Mouse (Mus musculus) liver, embryonic 12.5 days (tissue): ENCODE measurements at regions not wholly inside any gene's neighbourhood (a gene's known extent, or its start where the extent isn't known, plus 50 kb on each side); places are given as distances from the start of the nearest gene placed in this dataset.

Source experiments
- ATAC-seq: fragments of 200-750 bp; cut with Nextera tagmentation; 2 replicates; pipeline ENCODE4 v1.8.0; 2017; ENCODE audit warnings: moderate number of reproducible peaks, mild to moderate bottlenecking, moderate library complexity
- H3K27ac ChIP-seq: fragments of 300-500 bp; sonication (generic); 2 replicates; pipeline ENCODE4 v1.5.1; 2016; ENCODE audit warnings: mild to moderate bottlenecking
- H3K27me3 ChIP-seq: fragments of 300-500 bp; sonication (generic); replicated peaks from 2 replicates; pipeline ENCODE4 v1.6.1; 2016; ENCODE audit warnings: mild to moderate bottlenecking, moderate library complexity
- H3K36me3 ChIP-seq: fragments of 300-500 bp; sonication (generic); 2 replicates; pipeline ENCODE4 v1.6.1; 2016; ENCODE audit warnings: mild to moderate bottlenecking, moderate library complexity
- H3K4me1 ChIP-seq: fragments of 300-500 bp; sonication (generic); 2 replicates; pipeline ENCODE4 v1.6.1; 2016
- H3K4me2 ChIP-seq: fragments of 300-500 bp; sonication (generic); 2 replicates; pipeline ENCODE4 v1.6.1; 2016; ENCODE audit warnings: mild to moderate bottlenecking, moderate library complexity
- H3K4me3 ChIP-seq: fragments of 300-500 bp; sonication (generic); 2 replicates; pipeline ENCODE4 v1.5.1; 2016; ENCODE audit warnings: mild to moderate bottlenecking, moderate library complexity
- H3K9ac ChIP-seq: fragments of 300-500 bp; sonication (generic); 2 replicates; pipeline ENCODE4 v1.6.1; 2016; ENCODE audit warnings: mild to moderate bottlenecking, moderate library complexity
- H3K9me3 ChIP-seq: fragments of 300-500 bp; sonication (generic); replicated peaks from 2 replicates; pipeline ENCODE4 v1.6.1; 2016; ENCODE audit warnings: mild to moderate bottlenecking, moderate library complexity
- WGBS: fragments of 180-500 bp; shearing (Covaris S2); methylation state at CpG from one replicate; pipeline ENCODE4 v1.1.7; 2016; ENCODE audit not compliant: insufficient replicate concordance; 5-methylcytosine and 5-hydroxymethylcytosine counted together

DNA sequence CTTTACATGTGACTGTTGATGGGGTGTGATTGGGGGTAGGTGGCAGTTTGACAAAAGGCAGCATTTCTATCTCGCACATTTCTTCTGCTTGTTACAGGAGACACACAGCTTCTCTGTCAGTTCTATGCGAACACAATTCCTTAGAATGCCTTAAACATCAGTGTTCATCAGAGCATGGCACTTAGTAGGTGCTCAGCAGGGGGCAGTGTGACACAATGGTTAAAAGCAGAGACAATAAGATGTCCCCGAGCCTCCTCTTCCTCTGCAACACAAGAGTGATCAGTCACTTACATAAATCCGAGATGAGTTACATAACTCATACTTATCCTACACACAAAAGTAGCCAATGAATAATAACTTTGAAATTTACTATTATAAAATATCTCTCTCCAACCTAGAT, 688.1 kb downstream of the Gm826 start:
- no peak for ATAC-seq
- Histone ChIP-seq H3K4me2 (no peak overlapping the region), H3K4me3 (no peak overlapping the region), H3K4me1 (no peaks in the 10 kb centered on the region), H3K9ac (no peak overlapping the region), H3K27me3 (no peaks in the 10 kb centered on the region), H3K36me3 (no peaks in the 10 kb centered on the region), H3K9me3 (no peaks in the 10 kb centered on the region), H3K27ac (no peak overlapping the region)
- WGBS = 55% methylated on average over 4 of the region's 4 CpGs

DNA sequence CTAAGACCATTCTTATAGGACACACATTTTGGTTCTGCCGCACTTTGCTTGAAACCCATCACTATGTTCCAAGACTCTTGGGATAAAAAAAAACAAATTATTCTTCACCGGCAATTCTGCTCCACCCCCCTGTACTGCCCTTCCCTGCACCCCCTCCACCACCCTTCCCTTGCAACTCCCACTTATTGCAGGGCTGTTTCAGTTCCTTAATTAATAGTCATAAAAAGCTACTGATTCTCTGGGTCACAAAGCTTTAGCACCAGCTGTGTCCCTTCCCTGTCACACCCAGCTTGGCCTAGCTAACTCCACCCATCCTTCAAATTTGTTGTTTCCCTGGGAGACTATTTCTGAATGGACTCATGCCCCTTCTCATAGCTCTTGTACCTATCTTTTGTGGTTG, 687.4 kb downstream of the Gm826 start:
- H3K27me3 ChIP-seq = no peaks in the 10 kb centered on the region
- H3K9ac ChIP-seq = no peak overlapping the region
- H3K27ac ChIP-seq = no peak overlapping the region
- H3K9me3 ChIP-seq = no peaks in the 10 kb centered on the region
- no peak overlapping the region for H3K4me2 ChIP-seq
- no peaks in the 10 kb centered on the region for H3K36me3 ChIP-seq
- WGBS = 82% methylated on average over 2 of the region's 2 CpGs
- H3K4me1 ChIP-seq = no peaks in the 10 kb centered on the region
- H3K4me3 ChIP-seq = no peak overlapping the region
- ATAC-seq = no peak

DNA sequence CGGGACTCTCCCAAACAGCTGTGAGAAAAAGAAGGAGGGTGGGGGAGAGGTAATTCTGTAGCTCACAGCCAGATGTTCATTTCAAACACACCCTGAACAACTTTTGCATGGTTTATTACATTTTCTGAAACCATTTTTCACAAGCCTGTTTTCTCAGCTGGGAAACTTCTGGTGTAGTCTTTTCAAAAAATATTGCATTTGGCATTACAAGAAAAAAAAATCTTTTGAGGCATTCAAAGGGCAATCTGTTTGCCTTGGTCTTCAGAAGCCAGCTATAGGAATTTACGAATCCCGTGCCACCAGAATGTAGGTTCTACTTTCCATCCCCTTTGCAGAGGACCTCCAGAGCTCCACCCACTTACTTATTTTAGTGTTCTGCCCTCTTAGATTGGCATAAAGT, 681.7 kb downstream of the Gm826 start:
- no peaks in the 10 kb centered on the region for H3K9me3 ChIP-seq

DNA sequence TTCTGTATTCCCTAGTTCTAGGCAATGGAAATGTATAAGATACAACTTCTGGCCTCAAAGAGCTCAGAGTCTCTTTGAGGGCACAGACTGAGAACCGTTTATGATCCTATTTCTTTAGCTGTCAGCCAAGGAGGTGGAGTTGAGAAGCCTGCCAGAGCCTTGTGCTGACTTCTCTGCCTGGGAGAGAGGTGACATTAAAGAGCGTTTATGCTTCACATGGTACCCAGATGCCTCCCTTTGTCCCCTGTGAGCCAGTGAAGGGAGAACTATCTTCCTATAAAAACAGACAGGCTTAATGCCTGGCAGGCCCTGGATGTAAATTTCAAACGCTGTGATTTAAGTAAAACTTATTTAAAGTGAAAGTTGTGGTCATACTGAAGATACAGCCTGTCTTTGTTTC, 657.1 kb downstream of the Gm826 start:
- no peak for ATAC-seq
- Histone ChIP-seq H3K36me3 (no peaks in the 10 kb centered on the region), H3K27me3 (no peaks in the 10 kb centered on the region), H3K4me2 (no peak overlapping the region), H3K27ac (no peak overlapping the region), H3K4me1 (no peaks in the 10 kb centered on the region), H3K9ac (no peak overlapping the region), H3K9me3 (no peaks in the 10 kb centered on the region), H3K4me3 (no peak overlapping the region)
- WGBS = 30% methylated on average over 3 of the region's 3 CpGs

More for the DNA sequence above, 681.7 kb downstream of the Gm826 start:
- Histone ChIP-seq H3K36me3 (no peaks in the 10 kb centered on the region), H3K4me3 (no peak overlapping the region), H3K9ac (no peak overlapping the region), H3K27me3 (no peaks in the 10 kb centered on the region), H3K4me2 (no peak overlapping the region), H3K4me1 (no peaks in the 10 kb centered on the region), H3K27ac (no peak overlapping the region)
- ATAC-seq = no peak
- 75% methylated on average over 3 of the region's 3 CpGs for WGBS

DNA sequence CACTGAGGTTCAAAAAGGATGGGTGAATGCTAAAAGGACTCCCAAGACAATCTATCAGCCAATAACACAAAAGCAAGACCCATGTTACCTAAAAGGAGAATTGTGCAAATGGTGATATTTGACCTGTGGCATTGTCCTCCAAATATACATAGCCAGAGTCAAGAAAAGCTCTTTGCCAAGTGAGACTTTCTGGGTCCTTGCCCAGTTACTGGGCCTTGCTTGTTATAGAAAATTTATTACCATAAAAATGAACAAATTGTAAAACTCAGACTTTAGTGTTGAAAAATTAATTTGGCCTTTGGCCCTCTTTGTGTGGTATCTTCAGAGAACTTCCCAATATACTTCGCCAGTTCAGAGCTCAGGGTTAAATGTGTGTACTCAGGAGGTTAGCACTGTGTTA, 653.3 kb downstream of the Gm826 start:
- WGBS = 62% methylated on average over 1 of the region's 1 CpGs

DNA sequence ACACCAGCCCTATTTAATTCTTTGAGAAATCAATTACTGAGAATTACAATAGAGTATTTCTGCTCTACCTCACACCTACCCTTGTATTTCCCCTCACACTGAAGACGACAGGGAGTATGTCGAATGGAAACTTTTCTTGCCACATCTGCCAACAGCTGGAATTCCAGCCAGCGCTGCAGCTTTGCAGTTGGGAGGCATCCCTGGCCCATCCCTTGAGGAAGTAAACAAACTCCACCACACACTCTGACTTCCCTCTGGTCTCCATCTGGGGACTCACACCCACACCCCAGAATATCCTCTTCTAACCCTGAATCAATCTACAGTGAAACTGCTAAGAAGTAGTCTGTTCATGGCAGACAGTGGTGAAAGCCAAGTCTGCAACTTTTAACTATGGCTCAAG, 630.9 kb downstream of the Gm826 start:
- Histone ChIP-seq H3K9me3 (no peaks in the 10 kb centered on the region), H3K9ac (no peak overlapping the region), H3K4me2 (no peak overlapping the region), H3K4me1 (no peaks in the 10 kb centered on the region), H3K4me3 (no peak overlapping the region), H3K27me3 (no peaks in the 10 kb centered on the region), H3K36me3 (no peaks in the 10 kb centered on the region), H3K27ac (no peak overlapping the region)
- no peak for ATAC-seq
- 51% methylated on average over 3 of the region's 3 CpGs for WGBS

More for the DNA sequence above, 653.3 kb downstream of the Gm826 start:
- Histone ChIP-seq H3K4me1 (no peaks in the 10 kb centered on the region), H3K4me2 (no peak overlapping the region), H3K27ac (no peak overlapping the region), H3K4me3 (no peak overlapping the region), H3K27me3 (no peaks in the 10 kb centered on the region), H3K36me3 (no peaks in the 10 kb centered on the region), H3K9me3 (no peaks in the 10 kb centered on the region), H3K9ac (no peak overlapping the region)
- ATAC-seq = no peak

DNA sequence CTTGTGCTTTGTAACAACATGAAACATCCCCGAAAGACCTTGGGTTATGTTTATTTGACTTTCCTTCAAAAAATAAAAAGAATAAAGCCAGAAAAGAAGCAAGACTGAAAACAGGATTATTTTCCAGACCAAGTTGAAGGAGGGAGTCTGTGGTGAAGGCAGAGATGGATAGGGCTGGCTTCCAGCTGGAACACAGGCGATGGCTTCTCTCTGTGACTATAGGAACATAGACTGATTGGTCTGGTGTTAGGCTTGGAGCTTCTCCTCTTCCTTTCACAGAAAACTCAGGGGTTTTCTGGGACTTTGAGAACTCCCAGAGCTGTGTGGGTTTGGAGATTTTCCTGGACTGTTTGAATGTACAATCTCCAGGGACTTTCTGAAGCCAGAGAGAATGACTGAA, 625.8 kb downstream of the Gm826 start:
- no peaks in the 10 kb centered on the region for H3K4me1 ChIP-seq
- H3K36me3 ChIP-seq = no peaks in the 10 kb centered on the region
- H3K4me2 ChIP-seq = no peak overlapping the region
- H3K9me3 ChIP-seq = no peaks in the 10 kb centered on the region
- no peak for ATAC-seq
- no peak overlapping the region for H3K4me3 ChIP-seq
- no peak overlapping the region for H3K27ac ChIP-seq
- H3K27me3 ChIP-seq = no peaks in the 10 kb centered on the region
- no peak overlapping the region for H3K9ac ChIP-seq
- WGBS = 76% methylated on average over 2 of the region's 2 CpGs

DNA sequence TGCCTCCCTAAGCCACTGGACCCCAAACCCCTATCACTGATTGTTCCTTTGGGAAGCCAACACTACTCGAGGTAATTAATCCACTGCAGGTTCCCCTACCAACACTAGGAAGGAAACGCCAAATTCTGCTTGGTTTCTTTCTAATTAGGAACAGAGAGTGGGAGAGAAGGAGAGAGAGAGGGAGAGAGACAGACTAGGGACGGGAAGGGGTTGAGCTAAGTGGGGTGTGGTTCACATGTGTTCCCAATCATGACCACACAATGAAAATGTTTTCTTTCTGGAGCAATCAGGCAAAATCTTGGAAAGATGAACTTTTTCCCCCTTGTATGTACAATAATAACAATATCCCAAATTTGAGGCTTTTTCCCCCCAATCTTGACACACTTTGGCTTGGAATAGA, 619.3 kb downstream of the Gm826 start:
- 40% methylated on average over 3 of the region's 3 CpGs for WGBS
- no peaks in the 10 kb centered on the region for H3K9me3 ChIP-seq
- H3K4me1 ChIP-seq = no peaks in the 10 kb centered on the region
- H3K9ac ChIP-seq = no peak overlapping the region
- no peaks in the 10 kb centered on the region for H3K27me3 ChIP-seq
- ATAC-seq = no peak
- no peaks in the 10 kb centered on the region for H3K36me3 ChIP-seq
- H3K4me2 ChIP-seq = no peak overlapping the region
- no peak overlapping the region for H3K4me3 ChIP-seq
- no peak overlapping the region for H3K27ac ChIP-seq

DNA sequence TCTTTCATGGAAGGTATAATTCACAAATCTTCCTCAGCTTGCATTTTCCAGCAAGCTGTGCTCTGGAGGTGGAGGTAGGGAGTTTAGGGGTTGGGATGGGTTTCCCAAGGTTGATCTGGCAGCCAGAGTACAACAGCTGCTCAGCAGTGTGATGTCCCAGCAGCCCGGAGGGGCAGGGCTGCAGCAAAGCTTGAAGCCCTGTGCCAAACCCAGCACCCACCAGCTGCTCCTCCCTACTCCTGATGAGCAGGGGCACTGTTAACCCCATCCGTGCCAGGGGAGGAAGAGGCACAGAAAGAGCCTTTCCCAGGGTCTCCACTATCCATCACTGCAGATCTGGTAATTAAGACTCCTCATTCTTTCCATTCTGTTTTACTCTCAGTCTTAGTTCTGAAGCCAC, 615.2 kb downstream of the Gm826 start:
- H3K27me3 ChIP-seq = no peaks in the 10 kb centered on the region
- H3K27ac ChIP-seq = no peak overlapping the region
- H3K4me3 ChIP-seq = no peak overlapping the region
- no peak overlapping the region for H3K4me2 ChIP-seq
- no peaks in the 10 kb centered on the region for H3K36me3 ChIP-seq
- WGBS = 43% methylated on average over 2 of the region's 2 CpGs
- H3K9me3 ChIP-seq = no peaks in the 10 kb centered on the region
- ATAC-seq = no peak
- H3K9ac ChIP-seq = no peak overlapping the region
- no peaks in the 10 kb centered on the region for H3K4me1 ChIP-seq

DNA sequence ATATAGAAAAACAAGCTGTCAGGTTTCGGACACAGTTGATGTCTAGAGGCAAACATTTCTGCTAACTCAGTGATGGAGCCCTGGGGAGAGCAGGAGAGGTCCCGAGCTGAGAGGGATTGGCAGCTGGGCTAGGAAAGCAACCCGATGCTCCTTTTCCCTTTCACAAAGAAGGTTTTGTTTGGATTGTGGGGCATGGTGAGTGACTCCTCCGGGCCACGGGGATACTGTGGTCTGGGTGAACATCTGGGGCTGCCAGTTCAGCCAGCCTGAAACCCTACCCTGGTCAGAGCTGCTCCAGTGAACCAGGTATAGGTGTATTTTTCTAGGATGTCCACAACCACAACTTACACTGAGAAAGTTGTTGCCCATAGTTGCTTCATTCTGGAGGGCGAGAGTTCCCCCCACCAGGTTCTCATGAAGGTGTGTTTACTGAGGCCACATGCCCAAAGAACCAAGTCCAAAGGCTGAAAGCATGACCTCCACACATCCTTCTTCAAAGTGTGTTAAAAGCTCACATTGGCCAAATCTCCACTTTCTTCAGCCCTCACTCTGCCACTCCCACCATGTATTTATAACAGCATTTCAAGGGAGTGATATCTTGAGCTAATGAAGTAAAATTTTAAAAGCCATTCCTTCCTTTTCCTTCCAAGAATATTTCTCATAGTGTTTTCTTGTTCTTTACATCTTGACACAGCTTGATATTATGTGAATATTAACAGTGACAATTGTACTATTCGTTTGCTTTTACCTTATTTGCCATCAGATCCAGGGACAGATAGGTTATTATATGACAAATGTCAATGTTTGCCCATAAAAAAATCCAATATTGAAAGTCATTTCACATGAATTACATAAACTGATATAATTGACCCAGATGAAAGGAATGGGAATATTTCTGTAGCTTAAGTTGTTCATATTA, 608.5 kb downstream of the Gm826 start:
- H3K36me3 ChIP-seq = no peaks in the 10 kb centered on the region
- H3K4me2 ChIP-seq = no peak overlapping the region
- no peaks in the 10 kb centered on the region for H3K4me1 ChIP-seq
- H3K27me3 ChIP-seq = no peaks in the 10 kb centered on the region
- ATAC-seq = no peak
- 50% methylated on average over 7 of the region's 7 CpGs for WGBS
- no peak overlapping the region for H3K4me3 ChIP-seq
- no peak overlapping the region for H3K9ac ChIP-seq
- H3K27ac ChIP-seq = no peak overlapping the region
- no peaks in the 10 kb centered on the region for H3K9me3 ChIP-seq

DNA sequence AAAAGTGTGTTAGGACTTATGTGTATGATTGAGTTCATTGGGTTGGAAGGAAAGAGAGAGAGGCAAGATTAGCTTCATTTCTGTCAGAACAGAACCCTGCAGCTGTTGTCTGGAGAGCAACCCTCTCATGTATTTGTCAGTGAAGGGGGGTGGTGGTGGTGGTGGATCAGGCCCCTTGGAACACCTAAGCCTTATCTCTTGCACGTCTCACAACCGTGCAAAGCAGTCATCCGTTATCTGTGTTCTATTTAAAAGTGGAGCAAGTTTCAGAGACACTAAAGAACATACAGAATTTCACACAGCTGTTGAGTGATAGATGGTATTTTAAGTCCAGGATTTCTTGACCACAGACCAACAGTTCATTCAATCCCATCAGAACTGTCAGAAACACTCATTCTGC, 604.7 kb downstream of the Gm826 start:
- Histone ChIP-seq H3K27ac (no peak overlapping the region), H3K4me2 (no peak overlapping the region), H3K4me3 (no peak overlapping the region), H3K27me3 (no peaks in the 10 kb centered on the region), H3K9me3 (no peaks in the 10 kb centered on the region), H3K36me3 (no peaks in the 10 kb centered on the region), H3K4me1 (no peaks in the 10 kb centered on the region), H3K9ac (no peak overlapping the region)
- no peak for ATAC-seq
- WGBS = 44% methylated on average over 3 of the region's 3 CpGs

DNA sequence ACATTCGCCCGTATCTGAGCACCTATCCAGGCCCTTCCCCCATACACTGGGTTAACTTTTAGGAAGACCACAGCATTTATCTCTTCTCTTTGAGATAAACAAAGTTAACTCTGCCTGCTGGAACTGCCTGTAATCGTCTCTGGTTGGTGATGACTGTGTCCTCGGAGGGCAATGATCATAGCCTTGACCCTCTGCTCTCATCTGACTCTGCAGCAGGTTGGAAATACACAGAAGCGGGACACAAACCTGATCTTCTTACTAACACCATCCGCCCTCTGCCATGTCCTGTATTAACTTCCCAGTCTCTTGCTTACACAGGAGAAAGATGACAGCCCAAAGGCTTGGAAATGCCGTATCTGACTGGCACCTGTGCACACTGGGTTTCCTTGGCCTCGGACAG, 603.7 kb downstream of the Gm826 start:
- Histone ChIP-seq H3K27ac (no peak overlapping the region), H3K9me3 (no peaks in the 10 kb centered on the region), H3K36me3 (no peaks in the 10 kb centered on the region), H3K27me3 (no peaks in the 10 kb centered on the region), H3K9ac (no peak overlapping the region), H3K4me1 (no peaks in the 10 kb centered on the region), H3K4me2 (no peak overlapping the region), H3K4me3 (no peak overlapping the region)
- 58% methylated on average over 8 of the region's 8 CpGs for WGBS
- no peak for ATAC-seq

DNA sequence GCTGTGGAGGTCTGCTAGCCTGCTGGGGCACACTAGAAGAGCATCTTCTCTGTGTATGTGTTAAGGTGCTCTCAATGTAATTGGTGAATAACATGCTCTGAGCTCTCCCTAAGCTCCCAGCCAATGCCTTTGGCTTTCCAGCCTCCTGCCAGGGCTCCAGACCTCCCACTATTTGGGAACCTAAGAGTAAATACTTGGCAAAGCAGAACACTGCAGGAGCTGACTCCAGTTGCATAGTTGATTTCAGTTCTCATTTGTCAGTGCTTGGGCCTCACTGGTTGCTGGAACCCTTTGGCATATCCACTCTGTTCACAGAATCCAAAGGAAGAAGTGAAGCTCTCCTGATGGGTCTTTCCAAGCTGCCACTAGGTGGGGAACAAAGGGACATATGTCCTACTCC, 602.7 kb downstream of the Gm826 start:
- Histone ChIP-seq H3K36me3 (no peaks in the 10 kb centered on the region), H3K9ac (no peak overlapping the region), H3K27ac (no peak overlapping the region), H3K4me2 (no peak overlapping the region), H3K4me3 (no peak overlapping the region), H3K4me1 (no peaks in the 10 kb centered on the region), H3K27me3 (no peaks in the 10 kb centered on the region), H3K9me3 (no peaks in the 10 kb centered on the region)
- ATAC-seq = no peak
